Mouse (Mus musculus): Measurements from ENCODE around the gene Cfap73. TPM values are rescaled to one million over a fixed set of nuclear protein-coding genes. Genes with fewer than 3 reads are reported as not detected.

Gene Cfap73
- polyA plus RNA-seq, 1 experiment from 2014 or later: not detected

DNA sequence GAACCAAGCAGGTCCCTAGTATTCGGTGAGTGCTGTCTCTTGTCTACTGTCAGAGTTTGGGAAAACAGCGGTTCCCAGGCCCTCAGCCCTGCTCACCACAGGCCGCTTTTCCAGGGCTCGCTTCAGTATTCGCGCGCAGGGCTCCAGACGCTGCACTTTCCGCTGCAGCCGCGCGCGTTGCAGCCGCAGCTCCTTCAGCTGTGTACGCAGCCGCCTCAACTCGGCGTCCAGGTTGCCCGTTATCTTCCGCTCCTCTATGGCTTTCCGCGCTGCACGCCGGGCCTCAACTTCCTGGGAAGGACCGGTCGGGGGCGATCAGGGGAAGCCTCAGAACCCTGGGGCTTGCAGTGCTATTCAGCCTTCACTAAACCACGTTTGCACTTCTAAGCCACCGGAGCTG, 2.9 kb downstream of the Cfap73 start:
- Histone ChIP-seq H3K79me2 (ENCODE audit: inconsistent target) (no peaks in the 10 kb centered on the region), H3K4me3 (ENCODE audit: inconsistent target) (no peak overlapping the region), H3K27ac (no peak overlapping the region), H3K36me3 (ENCODE audit: inconsistent target) (peaks cover 10% of the 10 kb centered on the region; the same call in 1 of the 2 replicates)
- 8% methylated on average over 29 of the region's 29 CpGs for WGBS (ENCODE audit: missing documents)

- H3K36me3 ChIP-seq (ENCODE audit: inconsistent target): peaks cover 35% of the 10 kb centered on the region
- H3K27ac ChIP-seq: no peak overlapping the region
- no peaks in the 10 kb centered on the region for H3K79me2 ChIP-seq (ENCODE audit: inconsistent target)
- no peak overlapping the region for H3K4me3 ChIP-seq (ENCODE audit: inconsistent target)
- WGBS (ENCODE audit: missing documents): 71% methylated on average over 7 of the region's 7 CpGs
These were observed 5.4 kb downstream of the Cfap73 start for GRCm38 (mm10) chr5:120628624-120629023.

GRCm38 (mm10) chr5:120627515-120628300, 6.3 kb downstream of the Cfap73 start:
- 94% methylated on average over 15 of the region's 15 CpGs for WGBS (ENCODE audit: missing documents)
- H3K27ac ChIP-seq: no peak overlapping the region
- H3K4me3 ChIP-seq (ENCODE audit: inconsistent target): no peak overlapping the region
- no peaks in the 10 kb centered on the region for H3K79me2 ChIP-seq (ENCODE audit: inconsistent target)
- peaks cover 44% of the 10 kb centered on the region for H3K36me3 ChIP-seq (ENCODE audit: inconsistent target)

- peaks cover 55% of the 10 kb centered on the region for H3K36me3 ChIP-seq (ENCODE audit: inconsistent target)
- no peak overlapping the region for H3K4me3 ChIP-seq (ENCODE audit: inconsistent target)
- 89% methylated on average over 19 of the region's 19 CpGs for WGBS (ENCODE audit: missing documents)
- no peak overlapping the region for H3K27ac ChIP-seq
- no peaks in the 10 kb centered on the region for H3K79me2 ChIP-seq (ENCODE audit: inconsistent target)
These were observed 7.6 kb downstream of the Cfap73 start for GRCm38 (mm10) chr5:120626399-120626798.

- WGBS (ENCODE audit: missing documents): 94% methylated on average over 10 of the region's 10 CpGs
- H3K79me2 ChIP-seq (ENCODE audit: inconsistent target): no peaks in the 10 kb centered on the region
- H3K27ac ChIP-seq: no peak overlapping the region
- no peak overlapping the region for H3K4me3 ChIP-seq (ENCODE audit: inconsistent target)
- peaks cover 71% of the 10 kb centered on the region for H3K36me3 ChIP-seq (ENCODE audit: inconsistent target)
These were observed 9.6 kb downstream of the Cfap73 start for GRCm38 (mm10) chr5:120624427-120624826.

- no peaks in the 10 kb centered on the region; the same call in 1 of the 2 replicates for H3K79me2 ChIP-seq (ENCODE audit: inconsistent target)
- H3K27ac ChIP-seq: no peak overlapping the region
- no peak overlapping the region for H3K4me3 ChIP-seq (ENCODE audit: inconsistent target)
- 94% methylated on average over 5 of the region's 5 CpGs for WGBS (ENCODE audit: missing documents)
- H3K36me3 ChIP-seq (ENCODE audit: inconsistent target): peaks cover 83% of the 10 kb centered on the region
These were observed 11.7 kb downstream of the Cfap73 start for GRCm38 (mm10) chr5:120622198-120622851.

DNA sequence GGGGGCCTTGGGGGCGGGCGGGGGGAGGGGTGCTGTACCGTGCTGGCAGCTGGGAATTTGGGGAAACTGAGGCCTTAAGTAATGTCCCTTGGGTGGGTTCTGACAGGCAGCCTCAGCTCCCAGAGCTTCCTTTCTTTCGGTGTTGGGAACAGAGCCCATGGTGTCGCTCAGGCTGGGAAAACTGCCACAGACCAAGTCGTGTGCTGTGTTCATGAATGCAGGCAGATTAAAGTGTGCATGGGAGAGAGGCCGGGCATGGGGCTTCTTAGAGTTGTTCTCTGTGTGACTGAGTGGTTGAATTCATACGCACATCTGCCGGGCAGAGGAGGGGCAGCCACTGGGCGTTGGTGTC, 12.2 kb downstream of the Cfap73 start:
- 90% methylated on average over 10 of the region's 10 CpGs for WGBS (ENCODE audit: missing documents)
- H3K79me2 ChIP-seq (ENCODE audit: inconsistent target): peaks cover 5% of the 10 kb centered on the region; the same call in 1 of the 2 replicates
- H3K27ac ChIP-seq: no peak overlapping the region
- H3K4me3 ChIP-seq (ENCODE audit: inconsistent target): no peak overlapping the region
- H3K36me3 ChIP-seq (ENCODE audit: inconsistent target): peaks cover 86% of the 10 kb centered on the region

- Histone ChIP-seq H3K79me2 (ENCODE audit: inconsistent target) (peaks cover 11% of the 10 kb centered on the region), H3K36me3 (ENCODE audit: inconsistent target) (peaks cover 87% of the 10 kb centered on the region), H3K4me3 (ENCODE audit: inconsistent target) (no peak overlapping the region), H3K27ac (no peak overlapping the region)
- WGBS (ENCODE audit: missing documents): 55% methylated on average over 20 of the region's 23 CpGs
These were observed 12.8 kb downstream of the Cfap73 start for GRCm38 (mm10) chr5:120621078-120621765.

GRCm38 (mm10) chr5:120620375-120621077, 13.5 kb downstream of the Cfap73 start:
- peaks cover 18% of the 10 kb centered on the region for H3K79me2 ChIP-seq (ENCODE audit: inconsistent target)
- peaks cover 80% of the 10 kb centered on the region for H3K36me3 ChIP-seq (ENCODE audit: inconsistent target)
- 70% methylated on average over 17 of the region's 18 CpGs for WGBS (ENCODE audit: missing documents)
- H3K27ac ChIP-seq: no peak overlapping the region
- no peak overlapping the region for H3K4me3 ChIP-seq (ENCODE audit: inconsistent target)

DNA sequence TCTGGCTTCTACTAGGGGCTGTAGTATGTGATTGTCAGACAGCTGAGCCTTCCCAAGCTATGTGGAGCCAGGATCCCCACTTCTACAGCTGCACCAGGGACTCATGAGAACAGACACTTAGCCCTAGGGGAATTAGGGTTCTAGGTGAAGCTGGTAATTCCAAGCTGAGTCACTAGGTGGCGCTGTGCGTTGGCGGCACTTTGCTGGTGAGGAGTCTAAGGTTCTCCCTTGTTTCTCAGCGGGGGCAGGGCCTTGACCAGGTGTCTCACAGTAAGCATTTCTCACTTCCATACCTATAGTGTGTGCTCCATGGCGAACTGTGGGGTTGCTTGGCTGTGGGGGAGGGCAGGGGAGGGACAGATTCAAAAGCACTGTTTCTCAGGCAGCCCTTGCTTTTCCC, 14.8 kb downstream of the Cfap73 start:
- H3K36me3 ChIP-seq (ENCODE audit: inconsistent target): peaks cover 68% of the 10 kb centered on the region
- peaks cover 31% of the 10 kb centered on the region for H3K79me2 ChIP-seq (ENCODE audit: inconsistent target)
- 52% methylated on average over 5 of the region's 5 CpGs for WGBS (ENCODE audit: missing documents)
- H3K4me3 ChIP-seq (ENCODE audit: inconsistent target): no peak overlapping the region
- no peak overlapping the region for H3K27ac ChIP-seq

GRCm38 (mm10) chr5:120618778-120619177, 15.3 kb downstream of the Cfap73 start:
- peaks cover 64% of the 10 kb centered on the region for H3K36me3 ChIP-seq (ENCODE audit: inconsistent target)
- 94% methylated on average over 12 of the region's 12 CpGs for WGBS (ENCODE audit: missing documents)
- no peak overlapping the region for H3K27ac ChIP-seq
- no peak overlapping the region for H3K4me3 ChIP-seq (ENCODE audit: inconsistent target)
- H3K79me2 ChIP-seq (ENCODE audit: inconsistent target): peaks cover 35% of the 10 kb centered on the region

- Histone ChIP-seq H3K36me3 (ENCODE audit: inconsistent target) (peaks cover 37% of the 10 kb centered on the region), H3K79me2 (ENCODE audit: inconsistent target) (peaks cover 48% of the 10 kb centered on the region), H3K4me3 (ENCODE audit: inconsistent target) (no peak overlapping the region), H3K27ac (no peak overlapping the region)
- 91% methylated on average over 4 of the region's 4 CpGs for WGBS (ENCODE audit: missing documents)
These were observed 18.1 kb downstream of the Cfap73 start for GRCm38 (mm10) chr5:120615903-120616302.

GRCm38 (mm10) chr5:120612822-120613604, 21.0 kb downstream of the Cfap73 start:
- H3K4me3 ChIP-seq (ENCODE audit: inconsistent target): peak overlapping the region; percentile 88
- peaks cover 14% of the 10 kb centered on the region for H3K36me3 ChIP-seq (ENCODE audit: inconsistent target)
- peaks cover 49% of the 10 kb centered on the region for H3K79me2 ChIP-seq (ENCODE audit: inconsistent target)
- under 1% methylated on average over 67 of the region's 69 CpGs for WGBS (ENCODE audit: missing documents)
- peak overlapping the region; percentile 94 for H3K27ac ChIP-seq

DNA sequence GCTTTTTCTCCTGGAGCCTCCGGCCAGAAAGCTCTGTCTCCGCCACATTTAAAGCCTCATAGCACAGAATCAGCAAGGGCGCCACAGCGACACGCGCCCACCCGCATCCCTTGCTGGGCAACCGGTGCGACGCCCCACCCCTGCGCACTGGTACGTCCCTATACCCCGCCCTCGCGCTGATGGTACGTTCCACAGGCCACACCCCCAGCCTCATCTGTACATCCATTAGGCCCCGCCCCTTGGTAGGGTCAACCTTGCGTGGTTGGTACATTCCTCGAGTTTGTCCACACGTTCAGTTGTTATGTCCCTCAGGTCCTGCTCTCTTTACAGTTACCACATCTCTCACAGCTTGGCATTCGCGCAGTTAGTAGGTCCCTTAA, 21.6 kb downstream of the Cfap73 start, which contains the start of the genes Rita1 and Ddx54:
Rita1 (minus strand) TSS at position 148 of the 380 bp plus-strand sequence.
Ddx54 (plus strand) TSS at position 298 of the 380 bp plus-strand sequence.
- peak within 1 kb of the TSS; percentile 94 for H3K27ac ChIP-seq
- H3K36me3 ChIP-seq (ENCODE audit: inconsistent target): peaks cover 9% of the 10 kb centered on the region
- H3K79me2 ChIP-seq (ENCODE audit: inconsistent target): peaks cover 49% of the 10 kb centered on the region
- under 1% methylated on average over 22 of the region's 22 CpGs for WGBS (ENCODE audit: missing documents)
- peak within 1 kb of the TSS; percentile 88 for H3K4me3 ChIP-seq (ENCODE audit: inconsistent target)
